Mouse (Mus musculus): ENCODE data around the gene Btnl10. TPM values are rescaled to one million over a fixed set of nuclear protein-coding genes. Genes with fewer than 3 reads are reported as not detected.

The Btnl10 gene
- polyA plus RNA-seq, 1 experiment from 2014 or later: 0.11 TPM

DNA sequence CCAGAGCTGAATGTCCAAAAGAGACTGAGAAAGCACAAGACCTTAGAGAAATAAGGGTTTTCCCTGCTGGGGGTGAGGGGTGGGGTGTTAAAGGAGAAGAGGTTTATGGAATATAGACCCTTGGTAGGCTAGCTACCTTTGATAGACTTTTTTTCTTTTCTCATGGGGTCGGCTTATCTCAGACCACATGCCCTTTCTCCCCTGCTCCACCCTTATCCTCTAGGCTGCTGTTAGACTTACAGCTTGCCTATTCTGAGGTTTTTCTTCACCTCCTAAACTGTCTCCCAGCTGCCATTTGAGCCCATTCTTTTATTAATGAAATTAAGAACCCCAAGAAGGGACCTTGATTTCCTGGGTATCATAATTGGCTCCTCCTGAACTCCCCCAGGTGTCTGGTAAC lies 3.9 kb upstream of the Btnl10 start:
- Histone ChIP-seq H3K4me2 (peak overlapping the region; percentile 72), H3K4me1 (replicated peaks) (0 out of 2 replicates have a peak, but pooled peaks cover 2% of the 10 kb centered on the region), H3K4me3 (no peak overlapping the region), H3K27me3 (replicated peaks) (peaks cover 3% of the 10 kb centered on the region; the same call in 1 of the 2 replicates), H3K9ac (no peak overlapping the region), H3K9me3 (replicated peaks) (no peaks in the 10 kb centered on the region), H3K27ac (ENCODE audit: poor library complexity, severe bottlenecking) (no peak overlapping the region), H3K36me3 (no peaks in the 10 kb centered on the region)
- no peak; the same call in 1 of the 2 replicates for ATAC-seq (ENCODE audit: insufficient number of reproducible peaks, low FRiP score)
- WGBS: 67% methylated on average over 1 of the region's 1 CpGs

DNA sequence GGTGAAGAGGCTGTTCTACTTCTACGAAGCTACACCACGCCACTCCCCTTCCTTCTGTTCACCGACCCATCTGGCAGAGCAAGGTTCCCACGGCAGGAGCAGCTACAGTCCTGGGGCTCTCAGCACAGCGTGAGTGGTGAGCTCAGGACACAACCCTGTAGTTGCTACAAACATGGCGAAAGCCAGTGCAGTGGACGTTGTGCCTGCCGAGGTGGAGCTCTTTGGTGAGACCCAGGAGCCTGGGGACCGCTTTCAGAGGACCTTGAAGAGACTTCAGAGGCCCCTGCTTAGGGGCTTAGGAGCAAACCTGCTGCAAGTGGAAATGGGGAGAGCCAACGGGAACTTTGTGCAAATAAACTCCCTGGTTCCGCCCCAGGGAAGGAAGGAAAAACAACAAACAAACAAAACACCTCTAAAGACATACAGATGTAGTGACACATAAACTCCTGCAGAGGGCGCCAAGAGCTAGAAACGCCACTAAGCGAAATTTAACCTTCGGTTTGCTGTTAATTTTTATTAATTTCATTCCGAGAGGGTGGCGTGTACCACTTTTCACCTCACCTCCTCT lies 3.2 kb upstream of the Btnl10 start:
- Histone ChIP-seq H3K27ac (ENCODE audit: poor library complexity, severe bottlenecking) (no peak overlapping the region), H3K36me3 (no peaks in the 10 kb centered on the region), H3K4me3 (peak overlapping the region; percentile 39), H3K9me3 (replicated peaks) (no peaks in the 10 kb centered on the region), H3K4me1 (replicated peaks) (peaks cover 8% of the 10 kb centered on the region; the same call in 1 of the 2 replicates), H3K9ac (peak overlapping the region; percentile 56), H3K4me2 (peak overlapping the region; percentile 72), H3K27me3 (replicated peaks) (peaks cover 3% of the 10 kb centered on the region; the same call in 1 of the 2 replicates)
- ATAC-seq (ENCODE audit: insufficient number of reproducible peaks, low FRiP score): peak; percentile 49
- WGBS: 15% methylated on average over 17 of the region's 17 CpGs

DNA sequence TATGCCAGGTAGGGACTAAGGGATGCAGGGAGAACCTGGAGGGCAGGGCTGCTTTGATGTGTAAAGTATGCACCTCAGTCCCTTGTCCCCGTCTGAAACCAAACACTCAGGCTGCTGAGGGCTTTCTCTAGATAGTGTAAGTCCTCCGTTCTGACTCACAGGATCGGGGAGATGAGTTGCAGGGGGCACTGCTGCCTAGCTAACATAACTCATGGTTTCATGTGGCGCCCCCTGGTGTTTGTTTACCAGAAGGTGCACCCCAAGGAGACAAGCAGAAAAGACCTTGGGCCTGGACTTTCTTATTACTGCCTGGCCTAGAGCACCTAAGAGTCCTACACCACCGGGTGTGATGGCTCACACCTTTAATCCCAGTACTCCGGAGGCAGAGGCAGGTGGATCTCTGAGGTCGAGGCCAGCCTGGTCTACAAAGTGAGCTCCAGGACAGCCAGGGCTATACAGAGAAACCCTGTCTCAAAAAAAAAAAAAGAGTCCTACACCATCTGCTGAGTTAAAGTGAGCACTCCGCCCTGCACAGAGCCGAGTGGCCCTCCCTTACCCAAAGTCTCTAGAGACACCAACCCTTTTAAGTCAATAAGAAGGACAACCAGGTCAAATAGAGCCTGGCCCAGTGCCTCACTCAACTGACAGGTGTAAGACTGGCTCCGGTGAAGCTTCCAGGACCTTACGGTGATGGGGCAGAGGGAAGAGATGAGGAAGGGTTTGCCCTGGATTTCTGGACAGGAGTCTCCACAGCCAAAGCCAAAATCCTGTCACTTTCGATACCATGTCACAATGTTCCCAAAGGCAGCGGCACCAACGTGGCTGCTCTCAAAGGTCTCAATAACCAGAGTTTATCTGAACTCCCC lies 596 bp upstream of the Btnl10 start:
- Histone ChIP-seq H3K9ac (no peak overlapping the region), H3K4me2 (no peak overlapping the region), H3K4me3 (no peak overlapping the region), H3K9me3 (replicated peaks) (no peaks in the 10 kb centered on the region), H3K36me3 (no peaks in the 10 kb centered on the region), H3K4me1 (replicated peaks) (peaks cover 8% of the 10 kb centered on the region; the same call in 1 of the 2 replicates), H3K27me3 (replicated peaks) (peaks cover 3% of the 10 kb centered on the region; the same call in 1 of the 2 replicates), H3K27ac (ENCODE audit: poor library complexity, severe bottlenecking) (no peak overlapping the region)
- 54% methylated on average over 14 of the region's 14 CpGs for WGBS
- peak; percentile 52; the same call in 1 of the 2 replicates for ATAC-seq (ENCODE audit: insufficient number of reproducible peaks, low FRiP score)

DNA sequence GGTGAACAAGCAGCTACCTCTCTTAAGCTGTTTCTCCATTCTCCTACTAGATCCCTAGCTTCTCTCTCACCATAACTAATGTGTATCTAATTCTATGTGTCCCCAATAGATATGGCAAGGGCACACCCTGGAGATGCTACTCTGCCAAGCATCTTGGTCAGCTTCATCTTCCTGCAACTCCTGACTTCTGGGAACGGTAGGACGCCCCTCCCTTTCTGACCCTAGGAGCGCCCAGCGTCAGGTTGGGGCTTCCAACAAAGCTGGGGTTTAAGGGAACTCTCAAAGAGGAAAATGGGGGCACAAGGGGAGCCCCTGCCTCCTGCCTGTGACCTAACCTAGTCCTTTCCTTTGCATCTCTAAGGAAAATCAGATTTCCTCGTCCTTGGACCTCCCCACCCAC lies 1.1 kb downstream of the Btnl10 start:
- no peak overlapping the region for H3K27ac ChIP-seq (ENCODE audit: poor library complexity, severe bottlenecking)
- no peak overlapping the region for H3K4me2 ChIP-seq
- H3K9me3 ChIP-seq (replicated peaks): no peaks in the 10 kb centered on the region
- peaks cover 8% of the 10 kb centered on the region; the same call in 1 of the 2 replicates for H3K4me1 ChIP-seq (replicated peaks)
- H3K9ac ChIP-seq: no peak overlapping the region
- no peaks in the 10 kb centered on the region for H3K36me3 ChIP-seq
- ATAC-seq (ENCODE audit: insufficient number of reproducible peaks, low FRiP score): no peak
- WGBS: 61% methylated on average over 5 of the region's 5 CpGs
- peaks cover 8% of the 10 kb centered on the region; the same call in 1 of the 2 replicates for H3K27me3 ChIP-seq (replicated peaks)
- no peak overlapping the region for H3K4me3 ChIP-seq

DNA sequence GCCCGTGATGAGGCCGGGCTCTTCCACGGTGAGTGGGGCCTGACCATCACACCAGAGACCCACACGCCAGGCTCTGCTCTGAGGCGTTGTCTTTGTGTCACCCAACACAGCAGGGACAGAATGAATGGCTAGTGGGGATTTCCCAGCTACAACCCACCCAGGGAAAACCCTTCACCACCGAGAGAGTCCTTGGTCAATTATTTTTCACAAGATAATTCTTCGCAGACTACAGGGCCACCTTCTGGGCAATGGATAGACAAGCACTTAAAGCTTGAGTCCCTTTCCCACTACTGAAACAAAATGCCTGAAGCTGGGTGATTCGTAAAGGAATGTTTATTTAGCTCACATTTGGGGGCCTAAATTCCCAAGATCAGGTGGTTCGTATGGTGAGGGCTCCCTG lies 4.7 kb downstream of the Btnl10 start:
- WGBS: 80% methylated on average over 9 of the region's 9 CpGs
- H3K27me3 ChIP-seq (replicated peaks): peaks cover 6% of the 10 kb centered on the region; the same call in 1 of the 2 replicates
- no peak overlapping the region for H3K4me2 ChIP-seq
- no peaks in the 10 kb centered on the region for H3K9me3 ChIP-seq (replicated peaks)
- no peak for ATAC-seq (ENCODE audit: insufficient number of reproducible peaks, low FRiP score)
- H3K4me3 ChIP-seq: no peak overlapping the region
- no peak overlapping the region for H3K27ac ChIP-seq (ENCODE audit: poor library complexity, severe bottlenecking)
- no peaks in the 10 kb centered on the region for H3K36me3 ChIP-seq
- no peak overlapping the region for H3K9ac ChIP-seq
- peaks cover 6% of the 10 kb centered on the region; the same call in 1 of the 2 replicates for H3K4me1 ChIP-seq (replicated peaks)

DNA sequence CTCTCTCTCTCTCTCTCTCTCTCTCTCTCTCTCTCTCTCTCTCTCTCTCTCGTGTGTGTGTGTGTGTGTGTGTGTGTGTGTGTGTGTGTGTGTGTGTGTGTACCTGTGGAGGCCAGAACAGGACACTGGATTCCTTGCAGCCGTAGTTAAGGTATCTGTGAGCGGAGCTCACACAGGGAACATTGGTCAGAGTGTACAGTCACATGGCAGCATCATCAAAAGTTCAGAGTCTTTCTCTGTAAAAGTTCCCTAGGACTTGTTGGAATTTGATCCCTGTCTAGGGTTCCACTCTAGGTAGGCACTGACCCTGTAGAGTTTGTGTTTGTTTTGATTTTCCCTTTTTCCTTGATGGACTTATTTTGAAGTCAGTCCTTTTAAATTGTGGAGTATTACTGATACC lies 8.9 kb downstream of the Btnl10 start:
- H3K27me3 ChIP-seq (replicated peaks): peaks cover 6% of the 10 kb centered on the region; the same call in 1 of the 2 replicates
- no peak overlapping the region for H3K9ac ChIP-seq
- peaks cover 6% of the 10 kb centered on the region for H3K36me3 ChIP-seq
- no peak overlapping the region for H3K4me3 ChIP-seq
- H3K4me2 ChIP-seq: no peak overlapping the region
- H3K9me3 ChIP-seq (replicated peaks): no peaks in the 10 kb centered on the region
- ATAC-seq (ENCODE audit: insufficient number of reproducible peaks, low FRiP score): no peak
- peaks cover 16% of the 10 kb centered on the region; the same call in 1 of the 2 replicates for H3K4me1 ChIP-seq (replicated peaks)
- WGBS: 90% methylated on average over 2 of the region's 3 CpGs
- no peak overlapping the region for H3K27ac ChIP-seq (ENCODE audit: poor library complexity, severe bottlenecking)

DNA sequence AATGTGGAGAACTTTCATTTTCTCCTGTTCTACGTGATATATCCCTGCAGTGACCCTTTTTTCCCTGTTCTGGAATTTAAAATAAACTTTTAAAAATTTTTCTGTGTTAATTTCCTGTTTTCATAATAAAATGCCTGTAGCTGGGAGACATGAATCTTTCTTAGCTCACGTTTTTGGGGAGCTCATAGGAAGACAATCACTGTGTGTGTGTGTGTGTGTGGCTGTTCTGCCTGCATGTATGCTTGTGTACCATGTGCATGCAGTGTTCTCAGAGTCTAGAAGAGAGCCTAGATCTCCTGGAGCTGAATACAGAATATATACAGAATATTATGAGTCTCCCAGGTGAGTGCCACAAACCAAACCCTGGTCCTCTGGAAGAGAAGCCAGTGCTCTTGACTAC lies 9.3 kb downstream of the Btnl10 start:
- H3K4me1 ChIP-seq (replicated peaks): peaks cover 16% of the 10 kb centered on the region; the same call in 1 of the 2 replicates
- H3K4me3 ChIP-seq: no peak overlapping the region
- no peak overlapping the region for H3K9ac ChIP-seq
- ATAC-seq (ENCODE audit: insufficient number of reproducible peaks, low FRiP score): no peak
- no peaks in the 10 kb centered on the region for H3K9me3 ChIP-seq (replicated peaks)
- 74% methylated on average over 2 of the region's 2 CpGs for WGBS
- peaks cover 6% of the 10 kb centered on the region; the same call in 1 of the 2 replicates for H3K27me3 ChIP-seq (replicated peaks)
- no peak overlapping the region for H3K27ac ChIP-seq (ENCODE audit: poor library complexity, severe bottlenecking)
- no peak overlapping the region for H3K4me2 ChIP-seq
- H3K36me3 ChIP-seq: peaks cover 10% of the 10 kb centered on the region

DNA sequence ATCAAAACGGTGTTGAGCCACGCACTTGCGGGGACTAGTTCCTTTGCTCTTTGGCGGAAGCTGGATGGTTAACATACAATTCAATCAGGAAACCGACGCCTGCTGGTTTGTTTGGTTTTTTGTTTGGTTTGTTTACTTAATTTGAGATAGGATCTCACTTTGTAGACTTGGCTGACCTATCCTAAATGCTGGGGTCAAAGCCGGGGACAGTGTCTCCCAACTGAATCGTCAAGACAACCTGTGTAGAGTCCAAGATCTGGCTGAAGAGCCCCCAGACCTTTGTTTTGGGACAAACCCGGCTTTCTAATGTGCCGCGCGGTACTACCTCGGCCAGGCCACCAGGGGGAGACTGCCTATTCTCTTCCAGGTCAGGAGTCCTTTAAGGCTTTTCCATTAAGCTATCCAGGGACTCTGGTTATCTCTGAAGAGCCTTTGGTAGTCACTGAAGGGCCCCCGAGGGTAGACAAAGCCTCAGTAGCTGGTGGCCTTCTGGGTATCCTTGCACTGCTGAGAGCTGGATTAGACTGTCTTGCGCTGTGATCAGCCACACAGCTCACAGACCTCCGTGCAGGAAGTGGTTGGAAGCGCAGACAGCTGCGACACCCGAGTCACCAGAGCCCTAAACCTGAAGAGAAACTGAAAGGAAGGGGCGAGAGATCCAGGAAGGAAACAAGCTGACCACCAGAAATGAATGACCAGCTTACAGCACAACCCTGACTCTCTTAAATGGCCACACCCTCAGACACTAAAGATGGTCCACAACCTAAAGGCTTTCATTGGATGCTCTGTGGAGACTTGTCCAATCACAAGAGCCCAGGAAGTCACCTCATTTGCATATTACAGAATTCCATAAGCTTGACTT lies 10.3 kb downstream of the Btnl10 start:
- Histone ChIP-seq H3K4me1 (replicated peaks) (peaks cover 16% of the 10 kb centered on the region; the same call in 1 of the 2 replicates), H3K9ac (peak overlapping the region; percentile 43), H3K4me2 (peak overlapping the region; percentile 62), H3K4me3 (peak overlapping the region; percentile 39), H3K9me3 (replicated peaks) (no peaks in the 10 kb centered on the region), H3K27ac (ENCODE audit: poor library complexity, severe bottlenecking) (peak overlapping the region; percentile 55), H3K27me3 (replicated peaks) (peaks cover 6% of the 10 kb centered on the region; the same call in 1 of the 2 replicates), H3K36me3 (peaks cover 20% of the 10 kb centered on the region)
- ATAC-seq (ENCODE audit: insufficient number of reproducible peaks, low FRiP score): peak; percentile 75
- WGBS: 25% methylated on average over 20 of the region's 20 CpGs

DNA sequence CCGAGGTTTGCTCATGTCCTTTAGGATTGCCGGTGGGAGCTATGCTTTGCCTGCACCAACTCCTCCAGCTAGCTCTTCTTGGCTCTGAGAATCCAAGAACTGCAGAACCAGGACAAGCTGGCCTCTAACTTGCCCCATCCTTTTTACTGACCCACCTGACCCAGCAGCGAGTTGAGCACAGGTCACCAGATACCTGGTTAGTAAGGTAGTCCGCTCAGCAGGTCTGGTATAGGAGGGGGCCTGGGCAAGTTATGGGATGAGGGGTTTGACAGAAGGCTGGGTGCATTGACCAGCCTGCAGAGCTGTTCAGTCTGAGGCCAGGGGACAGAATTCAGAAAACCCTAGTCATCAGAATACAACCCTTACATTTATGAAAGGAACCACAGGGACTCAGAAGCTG lies 11.3 kb downstream of the Btnl10 start:
- H3K9me3 ChIP-seq (replicated peaks): no peaks in the 10 kb centered on the region
- 57% methylated on average over 4 of the region's 4 CpGs for WGBS

DNA sequence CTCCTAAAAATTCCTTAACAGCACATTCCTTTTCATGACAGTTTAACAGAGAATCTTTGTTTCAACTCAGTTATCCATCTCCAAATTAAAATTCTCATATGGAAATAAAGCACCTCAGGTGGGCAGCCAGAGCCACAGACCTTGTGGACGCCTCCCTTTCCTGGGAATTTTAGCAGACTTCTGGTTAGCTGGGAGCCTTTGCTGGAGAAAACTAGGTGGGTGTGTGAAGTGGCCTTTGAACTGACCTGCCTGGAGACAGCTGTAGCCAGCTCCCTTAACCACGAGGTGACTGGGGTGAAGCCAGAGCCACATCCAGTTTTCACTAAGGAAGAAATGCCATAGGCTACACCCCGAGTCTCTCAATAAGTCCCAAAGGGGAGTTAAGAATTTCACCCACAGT lies 11.9 kb downstream of the Btnl10 start:
- 48% methylated on average over 3 of the region's 3 CpGs for WGBS
- Histone ChIP-seq H3K9me3 (replicated peaks) (no peaks in the 10 kb centered on the region), H3K27ac (ENCODE audit: poor library complexity, severe bottlenecking) (no peak overlapping the region), H3K4me3 (no peak overlapping the region), H3K27me3 (replicated peaks) (no peaks in the 10 kb centered on the region; the same call in 1 of the 2 replicates), H3K4me1 (replicated peaks) (peaks cover 16% of the 10 kb centered on the region; the same call in 1 of the 2 replicates), H3K9ac (no peak overlapping the region), H3K36me3 (peaks cover 36% of the 10 kb centered on the region), H3K4me2 (no peak overlapping the region)
- ATAC-seq (ENCODE audit: insufficient number of reproducible peaks, low FRiP score): no peak

More for the DNA sequence above, 11.3 kb downstream of the Btnl10 start:
- no peak for ATAC-seq (ENCODE audit: insufficient number of reproducible peaks, low FRiP score)
- Histone ChIP-seq H3K27me3 (replicated peaks) (no peaks in the 10 kb centered on the region; the same call in 1 of the 2 replicates), H3K9ac (no peak overlapping the region), H3K4me1 (replicated peaks) (peaks cover 16% of the 10 kb centered on the region; the same call in 1 of the 2 replicates), H3K36me3 (peaks cover 30% of the 10 kb centered on the region), H3K27ac (ENCODE audit: poor library complexity, severe bottlenecking) (no peak overlapping the region), H3K4me3 (no peak overlapping the region), H3K4me2 (no peak overlapping the region)
